15 mouse cellular contexts compared by ENCODE assay signal in genomic region chr3:36819402-36819801, GRCm38 (mm10). TPM values are rescaled to one million over a fixed set of nuclear protein-coding genes. Genes with fewer than 3 reads are reported as not detected.
DNase-seq lines count a peak whose midpoint lies in the region; ATAC-seq and TF ChIP-seq lines count a peak whose summit lies in the region.
"Had no signal": no experiment of that assay in that cellular context is flagged by ENCODE, and none has a peak within 500 bp of the region (broad histone marks: within the 10 kb centered on the region; RNA-seq: fewer than 3 reads in every experiment).

No protein-coding gene starts in this region.

- no peaks in the 10 kb centered on the region for H3K4me1 ChIP-seq in heart, embryonic 10.5 days
- no peaks in the 10 kb centered on the region; the same call in 1 of the 2 replicates for H3K4me1 ChIP-seq in kidney, postnatal 0 days (replicated peaks; ENCODE audit: insufficient read depth, low read length)
- H3K4me1 ChIP-seq: forebrain, embryonic 13.5 days; lung, embryonic 15.5 days; midbrain, embryonic 10.5 days; stomach, embryonic 15.5 days had no signal

- H3K4me3 ChIP-seq in heart, embryonic 10.5 days = no peak overlapping the region
- no peak overlapping the region for H3K4me3 ChIP-seq in kidney, postnatal 0 days (replicated peaks; ENCODE audit: low read depth, low read length)
- H3K4me3 ChIP-seq: forebrain, embryonic 13.5 days; lung, embryonic 15.5 days; midbrain, embryonic 10.5 days; stomach, embryonic 15.5 days had no signal

- WGBS in heart, embryonic 10.5 days = 48% methylated on average over 7 of the region's 7 CpGs
- WGBS in kidney, postnatal 0 days = 43% methylated on average over 7 of the region's 7 CpGs

- no peak overlapping the region for H3K27ac ChIP-seq in heart, embryonic 10.5 days
- H3K27ac ChIP-seq in kidney, postnatal 0 days = no peak overlapping the region
- H3K27ac ChIP-seq: forebrain, embryonic 13.5 days; lung, embryonic 15.5 days; midbrain, embryonic 10.5 days; stomach, embryonic 15.5 days had no signal

- DNase-seq in heart, adult 11 months = peak; percentile 98
- no peak for DNase-seq in heart, embryonic 10.5 days (ENCODE audit: low spot score)
- DNase-seq in heart, adult 8-10 months (ENCODE audit: low spot score) = peak; percentile 57
- DNase-seq in heart, postnatal 10 days = peak; percentile 38 to 40
- peak; percentile 43 for DNase-seq in kidney, postnatal 0 days (ENCODE audit: low spot score)
- no peak for DNase-seq in spleen, adult 18-20 months
- DNase-seq in natural killer cell, adult 2 months (ENCODE audit: low spot score in 2 of 2) = no peak
- DNase-seq in cerebellum, adult 11-12 months = no peak
- DNase-seq: cerebellum, adult 9-11 months; embryo, embryonic 11 days had no signal

- no peak for ATAC-seq in kidney, postnatal 0 days (replicated peaks; ENCODE audit: low FRiP score, low read depth)
- ATAC-seq: forebrain, embryonic 13.5 days; inflammation-experienced regulatory T-cells, adult 6 months had no signal

- intact Hi-C loops in heart, postnatal 10 days (cut with DNase I) = no loop called here

- no peaks in the 10 kb centered on the region for H3K9me3 ChIP-seq in heart, embryonic 10.5 days
- H3K9me3 ChIP-seq in kidney, postnatal 0 days (replicated peaks; ENCODE audit: low read length) = no peaks in the 10 kb centered on the region
- H3K9me3 ChIP-seq: forebrain, embryonic 13.5 days; lung, embryonic 15.5 days; midbrain, embryonic 10.5 days; stomach, embryonic 15.5 days had no signal

- no peak overlapping the region for H3K4me2 ChIP-seq in kidney, postnatal 0 days (ENCODE audit: low read length)
- H3K4me2 ChIP-seq: forebrain, embryonic 13.5 days; lung, embryonic 15.5 days; stomach, embryonic 15.5 days had no signal

- no peaks in the 10 kb centered on the region for H3K27me3 ChIP-seq in heart, embryonic 10.5 days (ENCODE audit: insufficient read depth, poor library complexity, severe bottlenecking)
- H3K27me3 ChIP-seq in kidney, postnatal 0 days (ENCODE audit: insufficient read depth, low read length) = no peaks in the 10 kb centered on the region
- H3K27me3 ChIP-seq: forebrain, embryonic 13.5 days; lung, embryonic 15.5 days; stomach, embryonic 15.5 days had no signal

- TF ChIP-seq CTCF in kidney, postnatal 0 days (IDR thresholded peaks at IDR 0.05; ENCODE audit: low read depth) = no peak

- no peak overlapping the region for H3K9ac ChIP-seq in kidney, postnatal 0 days (ENCODE audit: low read depth, low read length)
- H3K9ac ChIP-seq: forebrain, embryonic 13.5 days; lung, embryonic 15.5 days; stomach, embryonic 15.5 days had no signal

- no peaks in the 10 kb centered on the region for H3K36me3 ChIP-seq in heart, embryonic 10.5 days
- H3K36me3 ChIP-seq in kidney, postnatal 0 days (ENCODE audit: insufficient read depth, low read length) = no peaks in the 10 kb centered on the region
- H3K36me3 ChIP-seq: lung, embryonic 15.5 days; midbrain, embryonic 10.5 days; stomach, embryonic 15.5 days had no signal

RNA-seq across cellular contexts. Expression of gene 4932438A13Rik, which starts 43.5 kb away (rescaled TPM):
- 32.4 and 33.6 TPM in 2 replicates for polyA plus RNA-seq in heart, embryonic 10.5 days (2016; fragmentation: Nextera tagmentation; extraction: Ambion mirVana)
- total RNA-seq in heart, adult 8-10 months (2022) = 10 to 100 TPM; 44.8 to 53.5 (median 46.3) TPM
- total RNA-seq in heart, postnatal 10 days (2021) = 10 to 100 TPM; 49.5 to 51.8 TPM
- polyA plus RNA-seq in kidney, postnatal 0 days (2015; fragmentation: Nextera tagmentation; extraction: Ambion mirVana) = 30.5 and 37.0 TPM in 2 replicates

Comparison
In these comparisons a context has a peak if more than half of its experiments do, and no peak if none do; other contexts are left out.
1. DNase-seq: peak in heart, adult 11 months (single experiment), heart, adult 8-10 months (single experiment), heart, postnatal 10 days (2 of 2) and kidney, postnatal 0 days (single experiment); none in heart, embryonic 10.5 days (single experiment), spleen, adult 18-20 months (0 of 2), natural killer cell, adult 2 months (0 of 2) and cerebellum, adult 11-12 months (single experiment).